Mouse (Mus musculus) heart, embryonic 13.5 days (tissue): ENCODE measurements around the gene Nlgn1. TPM values are rescaled to one million over a fixed set of nuclear protein-coding genes. Genes with fewer than 3 reads are reported as not detected.

Experiments
- ATAC-seq: fragments of 200-750 bp; cut with Nextera tagmentation; 2 replicates; pipeline ENCODE4 v1.8.0; 2017; ENCODE audit warnings: moderate TSS enrichment; ENCODE audit not compliant: insufficient number of reproducible peaks, low FRiP score, low TSS enrichment; ENCODE audit errors: extremely low read depth
- H3K27ac ChIP-seq: fragments of 300-500 bp; sonication (generic); replicated peaks from 2 replicates; pipeline ENCODE4 v1.5.1; 2015; ENCODE audit warnings: moderate library complexity, mild to moderate bottlenecking, inconsistent platforms
- H3K27me3 ChIP-seq: fragments of 300-500 bp; sonication (generic); replicated peaks from 2 replicates; pipeline ENCODE4 v1.6.1; 2015; ENCODE audit warnings: mild to moderate bottlenecking, inconsistent platforms
- H3K36me3 ChIP-seq: fragments of 300-500 bp; sonication (generic); 2 replicates; pipeline ENCODE4 v1.6.1; 2015; ENCODE audit warnings: mild to moderate bottlenecking, inconsistent platforms
- H3K4me1 ChIP-seq: fragments of 300-500 bp; sonication (generic); 2 replicates; pipeline ENCODE4 v1.6.1; 2015; ENCODE audit warnings: inconsistent platforms
- H3K4me2 ChIP-seq: fragments of 300-500 bp; sonication (generic); 2 replicates; pipeline ENCODE4 v1.6.1; 2015; ENCODE audit warnings: inconsistent platforms, mild to moderate bottlenecking, moderate library complexity
- H3K4me3 ChIP-seq: fragments of 300-500 bp; sonication (generic); 2 replicates; pipeline ENCODE4 v1.5.1; 2015; ENCODE audit warnings: moderate library complexity, mild to moderate bottlenecking, inconsistent platforms
- H3K9ac ChIP-seq: fragments of 300-500 bp; sonication (generic); 2 replicates; pipeline ENCODE4 v1.6.1; 2015; ENCODE audit warnings: inconsistent platforms, mild to moderate bottlenecking, moderate library complexity
- H3K9me3 ChIP-seq: fragments of 300-500 bp; sonication (generic); 2 replicates; pipeline ENCODE4 v1.6.1; 2016; ENCODE audit warnings: inconsistent platforms
- WGBS: fragments of 180-500 bp; shearing (Covaris S2); methylation state at CpG from one replicate; pipeline ENCODE4 v1.1.7; 2015; ENCODE audit warnings: mixed read lengths; 5-methylcytosine and 5-hydroxymethylcytosine counted together
- polyA plus RNA-seq: library from polyadenylated mRNA; unstranded; fragments of >200 nt; fragmentation: Nextera tagmentation; extraction: Ambion mirVana; gene quantifications from 2 replicates; pipeline ENCODE4 v1.2.1, GENCODE M21; 2015

The Nlgn1 gene
- polyA plus RNA-seq, 1 experiment from 2014 or later = 0.23 TPM

- Histone ChIP-seq H3K4me3 (no peak overlapping the region), H3K4me1 (no peaks in the 10 kb centered on the region), H3K4me2 (no peak overlapping the region), H3K27me3 (no peaks in the 10 kb centered on the region), H3K9ac (no peak overlapping the region), H3K9me3 (no peaks in the 10 kb centered on the region), H3K27ac (no peak overlapping the region), H3K36me3 (no peaks in the 10 kb centered on the region)
- no peak for ATAC-seq
- 53% methylated on average over 5 of the region's 5 CpGs for WGBS
Measured at GRCm38 (mm10) chr3:26297869-26298268, 34.4 kb downstream of the Nlgn1 start.

DNA sequence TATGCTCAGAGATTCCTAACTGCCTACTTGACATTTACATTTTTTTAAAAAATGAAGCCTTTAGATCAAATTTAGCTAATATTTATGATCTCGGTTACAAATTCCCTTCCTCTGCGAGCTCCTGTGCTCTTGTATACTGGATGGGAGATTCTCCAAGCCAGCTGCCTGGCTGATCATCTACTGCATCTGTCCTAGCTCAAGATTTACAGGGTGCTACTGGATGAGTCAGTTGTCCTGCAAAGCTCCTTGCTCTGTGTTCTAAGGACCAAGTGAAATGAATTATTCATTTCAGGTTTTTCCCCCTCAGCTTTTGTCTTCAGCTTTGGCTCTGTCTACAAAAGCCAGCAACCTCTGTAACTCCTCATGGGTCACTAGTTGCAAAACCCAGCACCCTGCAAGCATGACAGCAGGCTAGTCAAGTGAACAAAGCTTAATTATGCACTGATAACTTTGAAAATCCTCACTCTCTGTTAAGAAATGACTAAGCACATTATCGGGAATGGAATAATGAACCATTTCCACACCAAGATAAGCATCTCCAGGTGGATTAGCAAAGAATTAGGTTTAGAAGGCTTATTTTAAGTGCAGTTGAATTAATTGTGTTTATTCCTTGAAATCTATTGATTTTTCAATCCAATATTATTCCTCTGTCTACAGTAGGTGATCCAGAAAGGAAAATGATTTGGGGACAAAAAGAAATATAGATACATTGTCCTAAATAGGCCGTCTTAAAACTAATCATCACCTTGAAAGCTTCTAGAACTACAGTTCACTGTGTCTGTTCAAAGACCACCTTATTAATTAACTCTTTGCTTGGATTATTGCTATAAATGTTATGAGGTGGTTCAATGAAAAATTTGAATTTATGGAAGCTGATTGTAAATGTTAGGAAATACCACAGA, 61.1 kb downstream of the Nlgn1 start:
- Histone ChIP-seq H3K36me3 (no peaks in the 10 kb centered on the region), H3K9me3 (no peaks in the 10 kb centered on the region), H3K27ac (no peak overlapping the region), H3K4me3 (no peak overlapping the region), H3K27me3 (no peaks in the 10 kb centered on the region), H3K4me1 (no peaks in the 10 kb centered on the region), H3K4me2 (no peak overlapping the region), H3K9ac (no peak overlapping the region)
- ATAC-seq = no peak
- 63% methylated on average over 4 of the region's 4 CpGs for WGBS

DNA sequence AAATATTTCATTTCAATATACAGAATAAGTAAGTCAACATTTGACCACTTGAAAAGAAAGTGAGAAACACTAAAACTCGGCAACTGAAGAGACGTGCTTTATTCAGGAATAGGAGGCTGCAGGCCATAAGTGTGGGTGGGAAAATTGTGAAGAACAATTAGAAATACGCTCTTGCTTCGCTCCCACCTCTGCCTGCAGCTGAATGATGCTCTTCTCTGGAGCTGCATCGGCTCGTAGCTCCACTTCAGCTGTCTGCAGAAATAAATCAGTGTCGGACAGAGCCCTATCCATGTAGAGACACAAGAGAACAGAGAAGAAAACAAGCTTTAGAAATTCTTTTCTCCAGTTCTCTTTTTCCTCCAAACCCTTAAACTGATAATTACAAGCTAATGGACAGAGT, 85.7 kb downstream of the Nlgn1 start:
- no peak for ATAC-seq
- H3K36me3 ChIP-seq = no peaks in the 10 kb centered on the region
- WGBS = 75% methylated on average over 7 of the region's 7 CpGs

DNA sequence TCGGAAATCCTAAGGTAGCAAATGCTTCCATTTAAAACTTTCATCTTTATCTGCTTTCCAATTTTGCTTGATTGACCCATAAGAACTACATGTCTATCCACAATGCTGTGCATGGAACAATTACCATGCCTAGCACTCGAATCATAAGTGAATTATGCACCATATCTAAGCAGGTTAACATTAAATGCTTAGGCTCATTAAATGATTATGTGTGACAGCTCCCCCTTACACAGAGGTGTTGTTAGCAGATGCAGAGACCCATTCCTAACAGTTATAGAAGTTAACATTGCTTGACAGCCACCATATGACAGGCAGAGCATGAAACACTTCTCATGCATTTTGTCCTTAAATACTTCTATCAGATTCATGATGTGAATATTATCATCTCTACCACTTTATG, 89.0 kb downstream of the Nlgn1 start:
- ATAC-seq = no peak
- WGBS = 65% methylated on average over 2 of the region's 2 CpGs

More for the DNA sequence above, 85.7 kb downstream of the Nlgn1 start:
- no peaks in the 10 kb centered on the region for H3K27me3 ChIP-seq
- H3K4me3 ChIP-seq = no peak overlapping the region
- no peak overlapping the region for H3K4me2 ChIP-seq
- no peaks in the 10 kb centered on the region for H3K4me1 ChIP-seq
- no peak overlapping the region for H3K27ac ChIP-seq
- H3K9me3 ChIP-seq = no peaks in the 10 kb centered on the region
- H3K9ac ChIP-seq = no peak overlapping the region

GRCm38 (mm10) chr3:26230006-26230405, 102.3 kb downstream of the Nlgn1 start:
- H3K27me3 ChIP-seq = no peaks in the 10 kb centered on the region
- 69% methylated on average over 2 of the region's 2 CpGs for WGBS

More for the DNA sequence above, 89.0 kb downstream of the Nlgn1 start:
- Histone ChIP-seq H3K36me3 (no peaks in the 10 kb centered on the region), H3K27ac (no peak overlapping the region), H3K9ac (no peak overlapping the region), H3K4me3 (no peak overlapping the region), H3K4me1 (no peaks in the 10 kb centered on the region), H3K4me2 (no peak overlapping the region), H3K9me3 (no peaks in the 10 kb centered on the region), H3K27me3 (no peaks in the 10 kb centered on the region)

GRCm38 (mm10) chr3:26228827-26229226, 103.4 kb downstream of the Nlgn1 start:
- Histone ChIP-seq H3K4me3 (no peak overlapping the region), H3K27ac (no peak overlapping the region), H3K27me3 (no peaks in the 10 kb centered on the region), H3K4me1 (no peaks in the 10 kb centered on the region), H3K9ac (no peak overlapping the region), H3K9me3 (no peaks in the 10 kb centered on the region), H3K36me3 (no peaks in the 10 kb centered on the region), H3K4me2 (no peak overlapping the region)
- ATAC-seq = no peak
- WGBS = 52% methylated on average over 6 of the region's 6 CpGs

More at GRCm38 (mm10) chr3:26230006-26230405, 102.3 kb downstream of the Nlgn1 start:
- Histone ChIP-seq H3K4me1 (no peaks in the 10 kb centered on the region), H3K4me2 (no peak overlapping the region), H3K9ac (no peak overlapping the region), H3K9me3 (no peaks in the 10 kb centered on the region), H3K27ac (no peak overlapping the region), H3K36me3 (no peaks in the 10 kb centered on the region), H3K4me3 (no peak overlapping the region)
- no peak for ATAC-seq

- H3K27ac ChIP-seq = no peak overlapping the region
- no peaks in the 10 kb centered on the region for H3K9me3 ChIP-seq
- no peaks in the 10 kb centered on the region for H3K27me3 ChIP-seq
- no peaks in the 10 kb centered on the region for H3K4me1 ChIP-seq
- WGBS = 52% methylated on average over 4 of the region's 4 CpGs
- H3K4me2 ChIP-seq = no peak overlapping the region
- no peak overlapping the region for H3K4me3 ChIP-seq
- no peaks in the 10 kb centered on the region for H3K36me3 ChIP-seq
- ATAC-seq = no peak
- no peak overlapping the region for H3K9ac ChIP-seq
Measured at GRCm38 (mm10) chr3:26228172-26228781, 104.0 kb downstream of the Nlgn1 start.

- 36% methylated on average over 3 of the region's 3 CpGs for WGBS
- Histone ChIP-seq H3K27ac (no peak overlapping the region), H3K27me3 (no peaks in the 10 kb centered on the region), H3K9me3 (no peaks in the 10 kb centered on the region), H3K4me1 (no peaks in the 10 kb centered on the region), H3K36me3 (no peaks in the 10 kb centered on the region), H3K4me3 (no peak overlapping the region), H3K9ac (no peak overlapping the region), H3K4me2 (no peak overlapping the region)
- no peak for ATAC-seq
Measured at GRCm38 (mm10) chr3:26223500-26223899, 108.8 kb downstream of the Nlgn1 start.

GRCm38 (mm10) chr3:26216231-26216630, 116.0 kb downstream of the Nlgn1 start:
- no peak overlapping the region for H3K4me3 ChIP-seq
- H3K27ac ChIP-seq = no peak overlapping the region
- WGBS = 61% methylated on average over 5 of the region's 5 CpGs
- no peaks in the 10 kb centered on the region for H3K4me1 ChIP-seq
- no peak for ATAC-seq
- no peaks in the 10 kb centered on the region for H3K36me3 ChIP-seq
- no peak overlapping the region for H3K4me2 ChIP-seq
- no peaks in the 10 kb centered on the region for H3K27me3 ChIP-seq
- H3K9ac ChIP-seq = no peak overlapping the region
- no peaks in the 10 kb centered on the region for H3K9me3 ChIP-seq

- Histone ChIP-seq H3K36me3 (no peaks in the 10 kb centered on the region), H3K9ac (no peak overlapping the region), H3K27me3 (no peaks in the 10 kb centered on the region), H3K4me3 (no peak overlapping the region), H3K4me1 (no peaks in the 10 kb centered on the region), H3K9me3 (no peaks in the 10 kb centered on the region), H3K27ac (no peak overlapping the region), H3K4me2 (no peak overlapping the region)
- WGBS = 73% methylated on average over 3 of the region's 3 CpGs
- no peak for ATAC-seq
Measured at GRCm38 (mm10) chr3:26202702-26203101, 129.6 kb downstream of the Nlgn1 start.

GRCm38 (mm10) chr3:26201410-26201809, 130.8 kb downstream of the Nlgn1 start:
- Histone ChIP-seq H3K4me3 (no peak overlapping the region), H3K9ac (no peak overlapping the region), H3K27me3 (no peaks in the 10 kb centered on the region), H3K9me3 (no peaks in the 10 kb centered on the region), H3K4me1 (no peaks in the 10 kb centered on the region), H3K4me2 (no peak overlapping the region), H3K27ac (no peak overlapping the region), H3K36me3 (no peaks in the 10 kb centered on the region)
- no peak for ATAC-seq
- WGBS = 31% methylated on average over 1 of the region's 1 CpGs

GRCm38 (mm10) chr3:26194970-26195369, 137.3 kb downstream of the Nlgn1 start:
- 53% methylated on average over 2 of the region's 2 CpGs for WGBS

More at GRCm38 (mm10) chr3:26194970-26195369, 137.3 kb downstream of the Nlgn1 start:
- H3K27me3 ChIP-seq = no peaks in the 10 kb centered on the region
- H3K9me3 ChIP-seq = no peaks in the 10 kb centered on the region
- no peak overlapping the region for H3K27ac ChIP-seq
- H3K4me1 ChIP-seq = no peaks in the 10 kb centered on the region
- H3K9ac ChIP-seq = no peak overlapping the region
- H3K36me3 ChIP-seq = no peaks in the 10 kb centered on the region
- no peak for ATAC-seq
- no peak overlapping the region for H3K4me2 ChIP-seq
- no peak overlapping the region for H3K4me3 ChIP-seq
